Mouse (Mus musculus) kidney, adult 18-20 months (tissue): ENCODE data around the gene Tdrd7.

Experiments
- DNase-seq: peaks from one replicate; pipeline ENCODE4 v3.0.0; 2021

Gene Tdrd7

DNA sequence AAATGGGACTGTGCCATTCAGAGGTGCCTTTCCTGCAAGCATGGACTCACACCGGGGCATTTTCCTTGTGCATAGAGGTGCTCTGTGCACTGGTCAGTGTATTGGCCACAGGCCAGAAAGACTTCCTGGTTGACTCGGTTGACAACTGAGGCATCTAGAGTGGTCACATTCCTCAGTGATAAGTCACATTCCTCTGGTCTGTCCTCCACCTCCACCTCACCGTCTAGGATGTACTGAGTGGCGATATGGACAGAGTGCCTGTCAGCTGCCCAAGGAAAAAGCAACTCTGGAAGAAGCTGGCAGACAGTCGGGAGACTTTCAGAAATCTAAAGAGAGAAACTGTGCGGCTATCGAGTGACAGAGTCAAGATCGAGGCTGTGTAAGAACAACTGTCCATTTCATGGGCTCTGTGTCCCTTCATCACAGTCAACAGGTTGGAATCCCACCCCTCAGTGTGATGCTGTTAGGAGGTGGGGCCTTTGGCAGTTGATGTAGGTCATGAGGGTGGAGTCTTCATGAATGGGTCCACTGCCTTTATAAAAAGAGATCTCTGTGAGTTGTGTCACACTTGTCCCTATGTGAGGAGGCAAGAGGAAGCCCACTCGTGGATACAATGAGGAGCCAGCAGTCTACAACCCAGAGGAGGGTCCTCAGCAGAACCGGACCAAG lies at the start of gene Tdrd7:
TSS of gene Tdrd7 (plus strand) at position 564 of the 669 bp plus-strand sequence.
- DNase-seq, result peak; percentile 20

- no peak for DNase-seq
Measured at GRCm38 (mm10) chr4:45917091-45917490, 48.0 kb upstream of the Tdrd7 start.

GRCm38 (mm10) chr4:45921663-45922435 lies 43.3 kb upstream of the Tdrd7 start:
- DNase-seq, result no peak

GRCm38 (mm10) chr4:45924011-45924410 lies 41.1 kb upstream of the Tdrd7 start:
- DNase-seq, result no peak

- DNase-seq, result no peak
Measured at GRCm38 (mm10) chr4:45928561-45928960, 36.6 kb upstream of the Tdrd7 start.

- DNase-seq, result peak; percentile 42
Measured at GRCm38 (mm10) chr4:45941628-45942044, 23.5 kb upstream of the Tdrd7 start.

- no peak for DNase-seq
Measured at GRCm38 (mm10) chr4:45947729-45948128, 17.4 kb upstream of the Tdrd7 start.

GRCm38 (mm10) chr4:45949109-45949848 lies 15.9 kb upstream of the Tdrd7 start:
- no peak for DNase-seq

DNA sequence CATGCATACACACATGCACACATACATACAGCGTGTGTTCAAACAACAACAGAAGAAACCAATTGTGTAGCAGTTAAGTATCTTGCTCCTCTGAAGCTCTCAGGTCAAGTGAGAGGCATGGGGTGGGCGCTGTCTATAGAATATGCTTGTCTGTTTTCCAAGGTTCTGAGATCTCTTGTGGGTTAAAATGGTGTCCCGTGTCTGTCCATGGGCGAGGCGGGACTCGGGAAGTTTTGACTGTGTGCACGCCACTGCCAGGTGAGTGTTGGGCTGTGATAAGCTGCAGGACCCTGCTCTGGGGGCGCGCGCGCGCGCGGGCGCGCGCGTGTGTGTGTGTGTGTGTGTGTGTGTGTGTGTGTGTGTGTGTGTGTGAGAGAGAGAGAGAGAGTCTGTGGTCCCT lies 13.3 kb upstream of the Tdrd7 start:
- no peak for DNase-seq

DNA sequence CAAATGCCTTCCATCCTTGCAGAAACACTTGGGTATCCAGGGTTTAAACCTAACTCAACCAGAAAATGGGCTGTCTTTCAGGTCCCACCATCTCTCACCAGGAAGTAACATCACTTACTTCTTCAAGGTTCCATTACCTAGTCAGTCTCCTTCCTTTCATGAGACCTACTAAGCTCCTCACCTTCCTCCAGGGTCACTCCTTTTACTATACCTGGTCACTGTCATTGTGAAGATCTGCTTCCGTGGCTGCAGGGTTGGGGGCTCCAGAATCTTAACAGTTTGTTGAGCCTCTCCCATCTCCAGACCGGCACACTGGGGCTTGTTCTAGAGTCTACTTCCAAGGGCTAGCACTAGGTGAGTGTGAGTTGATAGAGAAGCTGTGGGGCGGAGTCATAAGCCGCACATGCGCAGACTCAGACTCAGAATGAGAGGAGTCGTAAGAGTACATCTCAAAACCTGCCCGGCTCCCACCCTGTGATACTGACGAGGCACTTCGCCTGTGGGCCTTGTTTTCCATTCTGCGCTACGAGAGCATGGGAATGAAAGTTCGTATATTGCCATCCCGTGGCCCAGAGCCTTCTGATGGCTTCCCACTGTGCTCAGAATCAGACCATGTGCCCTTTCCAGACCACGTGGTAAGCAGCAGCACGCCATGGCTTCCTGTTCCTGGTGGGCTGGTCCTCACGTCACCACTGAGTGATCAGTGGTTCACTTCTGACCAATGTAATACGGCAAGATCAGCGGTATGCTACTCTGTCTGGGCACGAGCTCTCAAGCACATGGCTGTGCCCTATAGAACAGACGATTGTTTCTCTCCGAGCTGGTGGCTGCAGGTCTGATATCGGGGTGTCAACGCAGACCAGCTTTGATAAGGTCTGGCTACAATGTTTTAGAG lies 11.9 kb upstream of the Tdrd7 start:
- DNase-seq, result no peak

DNA sequence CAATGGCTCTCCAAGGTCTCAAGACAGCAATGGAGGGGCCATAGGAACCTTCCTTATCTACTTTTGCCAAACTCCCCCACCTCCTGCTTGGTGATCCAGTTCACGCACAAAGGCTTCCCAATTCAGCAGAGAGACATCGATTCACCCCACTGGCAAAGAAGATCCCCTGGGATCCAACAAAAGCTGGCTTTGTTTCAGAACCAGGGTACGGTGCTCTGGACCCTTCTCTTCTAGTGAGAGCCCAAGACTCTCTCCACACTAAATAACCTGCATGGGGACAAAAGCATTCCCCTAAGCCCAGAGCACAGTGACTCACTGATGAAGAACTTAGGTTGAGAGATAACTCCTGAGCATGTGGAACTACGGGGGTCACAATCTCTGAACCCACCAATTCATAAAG lies 9.9 kb upstream of the Tdrd7 start:
- no peak for DNase-seq

DNA sequence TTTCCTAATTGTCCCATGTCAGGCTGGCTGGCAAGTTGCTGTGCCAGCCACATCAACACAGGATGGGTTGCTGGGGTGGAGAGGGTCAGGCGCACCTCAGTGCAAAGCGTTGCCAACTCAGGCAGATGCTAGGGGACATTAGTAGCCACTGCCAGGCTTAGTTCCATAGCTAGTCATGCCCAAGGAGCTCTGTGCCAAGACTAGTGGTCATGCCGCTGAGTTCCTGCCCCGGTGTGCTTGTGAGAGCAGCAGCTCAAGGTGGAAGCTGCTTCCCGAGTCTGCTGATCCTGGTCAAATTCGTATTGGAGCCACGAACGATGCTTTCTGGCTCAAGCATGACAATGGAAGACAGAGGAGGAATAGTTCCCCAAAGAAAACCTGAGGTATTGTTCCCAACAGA lies 9.0 kb upstream of the Tdrd7 start:
- DNase-seq, result no peak

DNA sequence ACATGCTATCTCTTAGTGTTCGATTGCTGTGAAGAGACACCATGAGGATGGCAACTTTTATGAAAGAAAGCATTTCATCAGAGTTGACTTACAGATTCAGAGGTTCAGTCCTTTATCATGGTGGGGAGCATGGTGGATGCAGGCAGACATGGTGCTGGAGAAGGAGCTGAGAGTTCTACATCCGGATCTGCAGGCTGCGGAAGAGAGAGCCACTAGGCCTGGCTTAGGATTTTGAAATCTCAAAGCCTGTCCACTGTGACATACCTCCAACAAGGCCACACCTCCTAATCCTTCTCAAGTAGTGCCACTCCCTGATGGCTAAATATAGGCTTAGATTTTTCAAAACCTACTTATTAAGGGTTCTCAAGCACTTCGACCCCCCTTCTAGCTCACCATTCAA lies 8.4 kb upstream of the Tdrd7 start:
- DNase-seq, result no peak

GRCm38 (mm10) chr4:45965737-45966447 lies 758 bp downstream of the Tdrd7 start:
- peak; percentile 61 for DNase-seq

- DNase-seq, result peak; percentile 46
Measured at GRCm38 (mm10) chr4:45966716-45967115, 1.6 kb downstream of the Tdrd7 start.

- peak; percentile 14 for DNase-seq
Measured at GRCm38 (mm10) chr4:45967479-45968341, 2.6 kb downstream of the Tdrd7 start.

- no peak for DNase-seq
Measured at GRCm38 (mm10) chr4:45969051-45969450, 3.9 kb downstream of the Tdrd7 start.

GRCm38 (mm10) chr4:45970048-45970560 lies 5.0 kb downstream of the Tdrd7 start:
- no peak for DNase-seq

DNA sequence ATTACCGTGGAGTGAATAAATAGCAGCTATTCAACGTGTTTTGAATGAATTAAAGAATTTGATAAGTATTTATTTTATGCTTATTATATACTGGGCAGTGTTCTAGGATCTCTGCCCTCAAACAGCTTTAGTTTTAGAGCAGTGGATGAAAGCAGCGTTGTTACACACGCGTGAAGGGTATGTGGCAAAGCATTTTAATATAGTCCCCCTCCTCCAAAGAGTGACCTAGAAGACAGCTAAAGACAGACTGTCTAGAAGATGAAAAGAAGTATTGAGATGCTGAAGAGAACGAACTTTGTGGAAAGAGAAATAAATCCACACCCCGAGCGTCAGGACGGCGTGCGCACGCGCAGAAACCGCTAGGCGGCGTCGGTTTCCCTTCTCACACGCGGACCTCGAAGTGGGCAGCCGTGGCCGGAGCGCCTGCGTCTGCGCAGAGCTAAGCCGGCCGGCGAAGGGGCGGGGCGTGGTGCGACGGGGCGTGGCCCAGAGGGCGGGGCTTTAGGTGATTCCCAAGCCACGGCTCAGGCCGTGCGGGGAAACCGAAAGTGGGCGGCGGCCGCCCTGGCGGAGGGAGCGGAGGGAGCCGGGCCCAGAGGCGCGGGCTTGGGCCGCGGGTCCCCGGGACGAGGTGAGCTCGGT lies 6.8 kb downstream of the Tdrd7 start:
- DNase-seq, result peak; percentile 99

DNA sequence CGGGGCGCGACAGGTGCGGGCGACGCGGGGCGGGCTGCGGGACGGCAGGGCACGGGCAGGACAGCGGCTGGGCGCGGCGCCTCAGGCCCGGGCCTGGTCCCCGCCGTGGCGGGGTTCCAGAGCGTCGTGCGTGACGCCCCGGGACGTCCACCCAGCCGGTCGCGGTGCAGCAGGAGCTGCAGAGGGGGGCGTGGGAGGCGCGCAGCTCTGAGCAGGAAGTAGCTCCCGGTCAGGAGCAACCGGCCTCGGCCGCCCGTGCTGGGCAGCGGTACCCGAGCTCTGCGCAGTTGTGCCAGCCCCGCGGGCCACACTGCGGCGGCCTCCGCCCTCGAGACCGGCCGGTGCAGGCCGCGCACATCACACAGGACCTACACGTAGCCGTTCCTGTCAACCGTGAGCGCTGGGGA lies 7.3 kb downstream of the Tdrd7 start:
- DNase-seq, result no peak
